Mouse (Mus musculus) liver, embryonic 15.5 days (tissue): ENCODE measurements around the gene Bcl2. TPM values are rescaled to one million over a fixed set of nuclear protein-coding genes. Genes with fewer than 3 reads are reported as not detected.

ENCODE experiments used
- ATAC-seq: fragments of 200-750 bp; cut with Nextera tagmentation; 2 replicates; pipeline ENCODE4 v1.8.0; 2017; ENCODE audit warnings: moderate number of reproducible peaks, mild to moderate bottlenecking, moderate library complexity; ENCODE audit not compliant: insufficient read depth
- H3K27ac ChIP-seq: fragments of 300-500 bp; sonication (generic); replicated peaks from 2 replicates; pipeline ENCODE4 v1.5.1; 2015; ENCODE audit warnings: mild to moderate bottlenecking, inconsistent platforms
- H3K27me3 ChIP-seq: fragments of 300-500 bp; sonication (generic); 2 replicates; pipeline ENCODE4 v1.6.1; 2015; ENCODE audit warnings: mild to moderate bottlenecking, inconsistent platforms
- H3K36me3 ChIP-seq: fragments of 300-500 bp; sonication (generic); replicated peaks from 2 replicates; pipeline ENCODE4 v1.6.1; 2015; ENCODE audit warnings: moderate library complexity, mild to moderate bottlenecking, inconsistent platforms
- H3K4me1 ChIP-seq: fragments of 300-500 bp; sonication (generic); replicated peaks from 2 replicates; pipeline ENCODE4 v1.6.1; 2015; ENCODE audit warnings: inconsistent platforms
- H3K4me2 ChIP-seq: fragments of 300-500 bp; sonication (generic); 2 replicates; pipeline ENCODE4 v1.6.1; 2015; ENCODE audit warnings: moderate library complexity, mild to moderate bottlenecking, inconsistent platforms
- H3K4me3 ChIP-seq: fragments of 300-500 bp; sonication (generic); replicated peaks from 2 replicates; pipeline ENCODE4 v1.5.1; 2015; ENCODE audit warnings: mild to moderate bottlenecking, inconsistent platforms
- H3K9ac ChIP-seq: fragments of 300-500 bp; sonication (generic); 2 replicates; pipeline ENCODE4 v1.6.1; 2015; ENCODE audit warnings: moderate library complexity, mild to moderate bottlenecking, inconsistent platforms
- H3K9me3 ChIP-seq: fragments of 300-500 bp; sonication (generic); replicated peaks from 2 replicates; pipeline ENCODE4 v1.6.1; 2016; ENCODE audit warnings: inconsistent platforms
- WGBS: fragments of 180-500 bp; shearing (Covaris S2); methylation state at CpG from one replicate; pipeline ENCODE4 v1.1.7; 2015; ENCODE audit warnings: mixed read lengths; ENCODE audit not compliant: insufficient replicate concordance; 5-methylcytosine and 5-hydroxymethylcytosine counted together
- polyA plus RNA-seq: library from polyadenylated mRNA; unstranded; fragments of >200 nt; fragmentation: Nextera tagmentation; extraction: Ambion mirVana; gene quantifications from 2 replicates; pipeline ENCODE4 v1.2.1, GENCODE M21; 2015

The Bcl2 gene
- polyA plus RNA-seq, 1 experiment from 2014 or later: 0.84 TPM

- ATAC-seq: no peak
- Histone ChIP-seq H3K4me2 (no peak overlapping the region), H3K9ac (no peak overlapping the region), H3K9me3 (no peaks in the 10 kb centered on the region), H3K27me3 (no peaks in the 10 kb centered on the region), H3K27ac (no peak overlapping the region), H3K4me1 (no peaks in the 10 kb centered on the region), H3K36me3 (no peaks in the 10 kb centered on the region), H3K4me3 (no peak overlapping the region)
- WGBS: 46% methylated on average over 6 of the region's 6 CpGs
Measured at GRCm38 (mm10) chr1:106517591-106518177, 196.4 kb downstream of the Bcl2 start.

DNA sequence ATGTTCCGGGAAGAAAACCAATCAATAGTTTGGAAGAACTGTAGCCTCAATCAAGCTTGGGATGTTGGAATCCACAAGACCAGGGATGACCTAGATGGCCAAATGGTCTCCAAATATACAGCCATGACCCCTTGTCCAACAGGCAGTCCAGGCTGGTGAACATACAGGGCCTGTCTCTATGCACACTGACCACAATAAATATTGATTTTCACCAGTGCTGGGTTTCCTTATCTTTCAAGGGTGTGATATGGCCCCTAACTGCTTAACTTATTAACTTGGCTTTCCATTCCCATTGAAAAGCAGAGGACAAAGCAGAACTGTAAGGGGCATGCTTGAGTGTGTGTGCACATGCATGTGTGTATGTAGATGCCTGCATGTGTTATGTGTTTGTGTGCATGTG is 197.0 kb downstream of the Bcl2 start:
- H3K9me3 ChIP-seq: no peaks in the 10 kb centered on the region
- no peak overlapping the region for H3K4me3 ChIP-seq
- no peak for ATAC-seq
- H3K36me3 ChIP-seq: no peaks in the 10 kb centered on the region
- H3K27ac ChIP-seq: no peak overlapping the region
- no peaks in the 10 kb centered on the region for H3K27me3 ChIP-seq
- no peak overlapping the region for H3K4me2 ChIP-seq
- H3K4me1 ChIP-seq: no peaks in the 10 kb centered on the region
- H3K9ac ChIP-seq: no peak overlapping the region
- WGBS: 65% methylated on average over 1 of the region's 1 CpGs

- WGBS: 24% methylated on average over 6 of the region's 6 CpGs
- no peak for ATAC-seq
- no peaks in the 10 kb centered on the region for H3K36me3 ChIP-seq
- no peaks in the 10 kb centered on the region for H3K27me3 ChIP-seq
- no peaks in the 10 kb centered on the region for H3K4me1 ChIP-seq
- no peak overlapping the region for H3K4me3 ChIP-seq
- H3K27ac ChIP-seq: no peak overlapping the region
- no peak overlapping the region for H3K9ac ChIP-seq
- H3K9me3 ChIP-seq: no peaks in the 10 kb centered on the region
- no peak overlapping the region for H3K4me2 ChIP-seq
Measured at GRCm38 (mm10) chr1:106515611-106516010, 198.5 kb downstream of the Bcl2 start.

DNA sequence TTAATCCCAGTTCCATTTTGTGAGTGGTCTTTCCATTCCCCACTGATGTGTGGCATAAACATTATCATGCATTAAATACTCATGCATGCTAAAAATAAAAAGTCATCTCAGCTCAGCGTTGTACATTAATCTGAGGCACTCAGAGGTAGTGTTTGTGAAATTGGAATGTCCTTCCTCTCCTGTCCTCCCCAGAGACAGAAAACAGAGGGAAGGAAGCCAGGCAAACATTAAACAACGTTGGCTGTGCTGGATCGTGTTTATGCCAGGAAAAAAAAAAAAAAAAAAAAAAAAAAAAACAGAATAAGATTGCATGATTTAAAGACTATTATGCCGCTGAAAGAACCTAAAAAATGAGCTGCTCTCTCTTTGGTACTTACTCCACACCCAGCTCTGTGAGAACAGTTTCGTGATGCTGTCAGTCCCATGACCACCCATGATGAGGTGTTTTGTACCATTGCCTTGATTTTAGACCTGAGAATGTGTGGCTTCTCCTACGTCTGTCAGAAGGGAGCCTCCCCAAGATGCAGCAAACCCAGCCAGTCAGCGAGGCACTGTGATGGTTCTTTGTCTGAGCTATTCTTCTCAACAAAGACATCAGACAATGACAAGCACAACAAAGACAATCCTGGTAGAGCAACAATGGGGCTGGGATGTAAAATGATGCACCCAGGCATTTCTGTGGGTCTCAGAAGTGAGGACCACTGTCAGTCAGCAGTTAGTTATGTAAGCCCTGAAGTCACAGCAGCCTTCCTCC is 200.0 kb downstream of the Bcl2 start:
- Histone ChIP-seq H3K9ac (no peak overlapping the region), H3K36me3 (no peaks in the 10 kb centered on the region), H3K9me3 (no peaks in the 10 kb centered on the region), H3K4me2 (no peak overlapping the region), H3K4me3 (no peak overlapping the region), H3K4me1 (no peaks in the 10 kb centered on the region), H3K27ac (no peak overlapping the region), H3K27me3 (no peaks in the 10 kb centered on the region)
- WGBS: 55% methylated on average over 7 of the region's 7 CpGs
- ATAC-seq: no peak

- Histone ChIP-seq H3K4me2 (no peak overlapping the region), H3K9ac (no peak overlapping the region), H3K27ac (no peak overlapping the region), H3K36me3 (no peaks in the 10 kb centered on the region), H3K4me3 (no peak overlapping the region), H3K4me1 (no peaks in the 10 kb centered on the region), H3K27me3 (no peaks in the 10 kb centered on the region), H3K9me3 (no peaks in the 10 kb centered on the region)
- 51% methylated on average over 4 of the region's 4 CpGs for WGBS
- ATAC-seq: no peak
Measured at GRCm38 (mm10) chr1:106513481-106513880, 200.6 kb downstream of the Bcl2 start.

- no peaks in the 10 kb centered on the region for H3K27me3 ChIP-seq
- H3K4me2 ChIP-seq: no peak overlapping the region
- H3K9me3 ChIP-seq: no peaks in the 10 kb centered on the region
- no peak overlapping the region for H3K9ac ChIP-seq
- H3K4me3 ChIP-seq: no peak overlapping the region
- whole genome bisulfite sequencing: 13% methylated on average over 6 of the region's 6 CpGs
- no peak for ATAC-seq
- no peaks in the 10 kb centered on the region for H3K4me1 ChIP-seq
- H3K36me3 ChIP-seq: no peaks in the 10 kb centered on the region
- no peak overlapping the region for H3K27ac ChIP-seq
Measured at GRCm38 (mm10) chr1:106511593-106511992, 202.5 kb downstream of the Bcl2 start.

- Histone ChIP-seq H3K4me2 (no peak overlapping the region), H3K27me3 (no peaks in the 10 kb centered on the region)
- ATAC-seq: no peak
Measured at GRCm38 (mm10) chr1:106507556-106507955, 206.5 kb downstream of the Bcl2 start.

GRCm38 (mm10) chr1:106503910-106504309 is 210.2 kb downstream of the Bcl2 start:
- no peaks in the 10 kb centered on the region for H3K9me3 ChIP-seq
- no peaks in the 10 kb centered on the region for H3K4me1 ChIP-seq
- H3K36me3 ChIP-seq: no peaks in the 10 kb centered on the region
- WGBS: 67% methylated on average over 3 of the region's 3 CpGs
- ATAC-seq: no peak
- no peaks in the 10 kb centered on the region for H3K27me3 ChIP-seq
- no peak overlapping the region for H3K4me3 ChIP-seq
- H3K4me2 ChIP-seq: no peak overlapping the region
- H3K27ac ChIP-seq: no peak overlapping the region
- H3K9ac ChIP-seq: no peak overlapping the region

More at GRCm38 (mm10) chr1:106507556-106507955, 206.5 kb downstream of the Bcl2 start:
- Histone ChIP-seq H3K4me1 (no peaks in the 10 kb centered on the region), H3K4me3 (no peak overlapping the region), H3K9ac (no peak overlapping the region), H3K36me3 (no peaks in the 10 kb centered on the region), H3K27ac (no peak overlapping the region), H3K9me3 (no peaks in the 10 kb centered on the region)
- 49% methylated on average over 1 of the region's 1 CpGs for WGBS

DNA sequence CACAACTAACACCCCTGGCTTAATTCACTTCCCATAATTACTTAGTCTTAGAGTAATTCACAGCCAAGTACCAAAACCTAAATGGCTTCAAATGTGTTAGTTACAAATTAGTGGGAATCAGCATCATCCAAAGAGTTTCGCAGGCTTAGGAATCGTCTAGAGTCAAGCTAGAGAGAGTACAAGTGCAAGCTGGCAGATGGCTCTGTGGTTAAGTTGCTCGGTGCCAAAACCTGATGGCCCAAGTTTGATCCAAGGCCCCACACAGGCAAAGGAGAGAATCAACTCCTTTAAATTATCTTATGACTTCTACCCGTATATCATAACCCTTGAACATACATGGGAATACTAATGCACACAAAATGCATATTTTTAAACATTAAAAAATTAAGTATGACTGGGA is 210.7 kb downstream of the Bcl2 start:
- Histone ChIP-seq H3K4me2 (no peak overlapping the region), H3K4me1 (no peaks in the 10 kb centered on the region), H3K9ac (no peak overlapping the region), H3K27ac (no peak overlapping the region), H3K4me3 (no peak overlapping the region), H3K9me3 (no peaks in the 10 kb centered on the region), H3K36me3 (no peaks in the 10 kb centered on the region), H3K27me3 (no peaks in the 10 kb centered on the region)
- 67% methylated on average over 4 of the region's 4 CpGs for WGBS
- no peak for ATAC-seq

DNA sequence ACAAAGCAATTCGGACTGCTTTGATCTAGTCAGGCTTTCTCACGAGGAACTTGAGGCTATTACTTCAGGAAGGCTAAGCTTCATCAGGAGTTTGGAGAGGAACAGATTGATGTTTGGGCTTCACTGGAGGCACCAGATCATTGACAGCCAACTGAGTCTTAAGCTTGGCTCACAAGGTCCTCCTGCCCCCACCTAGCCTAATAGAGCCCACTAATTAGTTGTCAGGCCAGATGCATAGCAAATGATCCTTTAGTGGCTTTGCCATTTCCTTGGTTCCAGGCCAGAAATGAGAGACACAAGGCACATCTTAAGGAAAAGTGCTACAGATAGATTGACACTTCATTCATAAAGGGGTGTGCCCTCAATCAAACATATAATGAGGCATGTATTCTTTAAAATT is 216.1 kb downstream of the Bcl2 start:
- H3K4me1 ChIP-seq: no peaks in the 10 kb centered on the region
- H3K4me3 ChIP-seq: no peak overlapping the region
- H3K27ac ChIP-seq: no peak overlapping the region
- 29% methylated on average over 2 of the region's 2 CpGs for WGBS
- no peaks in the 10 kb centered on the region for H3K36me3 ChIP-seq
- H3K9ac ChIP-seq: no peak overlapping the region
- H3K27me3 ChIP-seq: no peaks in the 10 kb centered on the region
- ATAC-seq: no peak
- no peak overlapping the region for H3K4me2 ChIP-seq
- H3K9me3 ChIP-seq: no peaks in the 10 kb centered on the region
